Mouse (Mus musculus) adrenal gland, postnatal 4 days (tissue): ENCODE data around the gene Ccdc189. TPM values are rescaled to one million over a fixed set of nuclear protein-coding genes. Genes with fewer than 3 reads are reported as not detected.

Experiments used
- DNase-seq, 2 experiments: peaks; one replicate each; pipeline ENCODE4 v3.0.0; 2021 to 2022; ENCODE audit warnings: low spot score in 2 of 2, mixed read lengths in 2 of 2
- total RNA-seq, 2 experiments: library from RNA; stranded (reverse); gene quantifications; 2 replicates each; pipeline ENCODE4 v1.2.3; 2021

Gene Ccdc189
- total RNA-seq, 2 experiments from 2014 or later, result 11.9 to 13.5 TPM

DNA sequence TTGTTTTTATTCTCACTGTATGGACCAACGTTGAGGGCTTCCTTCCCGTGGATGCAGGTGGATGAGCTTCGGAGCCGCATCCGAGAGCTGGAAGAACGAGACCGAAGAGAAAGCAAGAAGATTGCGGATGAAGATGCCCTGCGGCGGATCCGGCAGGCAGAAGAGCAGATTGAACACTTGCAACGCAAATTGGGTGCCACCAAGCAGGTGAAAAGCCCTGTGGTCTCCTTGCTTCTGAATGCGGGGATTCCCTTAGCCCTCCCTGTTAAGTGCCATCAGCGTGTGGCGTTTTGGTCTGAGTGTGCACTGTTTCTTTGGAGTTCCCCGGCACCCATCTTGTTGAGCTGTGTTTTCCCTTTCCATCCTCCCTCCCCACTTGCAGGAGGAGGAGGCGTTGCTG is 8.4 kb upstream of the Ccdc189 start:
- DNase-seq, result no peak

GRCm38 (mm10) chr7:127592575-127592974 is 4.2 kb upstream of the Ccdc189 start:
- no peak for DNase-seq

- no peak for DNase-seq
Observed at GRCm38 (mm10) chr7:127591108-127591507, 2.7 kb upstream of the Ccdc189 start.

DNA sequence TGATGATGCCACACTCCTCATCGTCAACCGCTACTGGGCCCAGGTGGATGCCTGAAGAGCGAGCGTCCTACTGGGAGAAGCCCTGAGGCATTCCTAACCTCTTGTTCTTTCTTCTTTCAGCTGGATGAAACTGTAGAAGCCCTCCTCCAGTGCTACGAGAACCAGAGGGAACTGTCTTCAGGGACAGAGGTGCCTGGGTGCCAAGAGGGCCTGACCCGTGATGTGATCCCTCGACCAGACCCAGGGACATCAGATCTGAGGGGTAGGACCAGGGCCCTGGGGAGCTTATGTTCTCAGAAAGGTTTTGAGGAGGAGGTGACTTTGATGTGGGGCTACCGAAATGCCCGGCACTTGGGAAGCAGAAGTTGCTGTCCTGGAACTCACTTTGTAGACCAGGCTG is 1.2 kb upstream of the Ccdc189 start:
- no peak for DNase-seq

GRCm38 (mm10) chr7:127588901-127589300 is 506 bp upstream of the Ccdc189 start:
- DNase-seq, result no peak

DNA sequence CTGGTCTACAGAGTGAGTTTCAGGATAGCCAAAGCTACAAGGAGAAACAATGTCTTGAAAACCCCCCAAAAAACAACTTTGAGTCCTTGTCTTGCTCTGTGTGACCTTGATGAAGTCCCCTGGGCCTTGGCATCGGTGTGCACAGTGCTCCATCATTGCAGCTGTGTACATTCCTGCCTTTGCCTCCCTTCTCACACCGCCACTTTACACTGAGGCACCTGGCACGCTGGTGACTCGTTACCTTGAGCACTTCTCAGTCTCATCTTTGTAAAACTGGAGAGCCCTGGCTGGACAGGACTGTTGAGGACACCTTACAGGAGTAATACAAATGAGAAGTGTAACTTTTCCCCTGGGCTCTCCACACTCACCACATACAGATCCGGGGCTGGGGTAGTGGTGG is 1.2 kb downstream of the Ccdc189 start:
- no peak for DNase-seq

DNA sequence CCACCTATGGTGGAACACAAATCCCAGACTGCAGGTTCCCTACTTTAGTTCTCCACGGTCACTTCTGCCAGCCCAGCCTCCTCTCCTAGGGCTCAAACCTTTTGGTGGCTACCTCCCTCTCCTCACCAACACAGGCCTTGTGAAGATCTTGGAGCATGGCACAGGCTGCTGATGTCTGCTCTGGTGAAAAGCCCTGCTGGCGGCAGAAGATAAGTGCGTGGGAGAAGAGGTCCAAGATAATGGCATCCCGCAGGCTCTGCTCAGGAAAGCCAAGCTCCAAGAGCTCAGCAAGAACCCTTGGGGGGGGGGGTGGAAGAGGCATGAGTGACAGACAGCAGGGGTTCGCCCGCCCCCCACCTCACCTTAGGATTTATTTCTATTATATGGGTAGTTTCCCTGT is 2.2 kb downstream of the Ccdc189 start:
- DNase-seq, result no peak

DNA sequence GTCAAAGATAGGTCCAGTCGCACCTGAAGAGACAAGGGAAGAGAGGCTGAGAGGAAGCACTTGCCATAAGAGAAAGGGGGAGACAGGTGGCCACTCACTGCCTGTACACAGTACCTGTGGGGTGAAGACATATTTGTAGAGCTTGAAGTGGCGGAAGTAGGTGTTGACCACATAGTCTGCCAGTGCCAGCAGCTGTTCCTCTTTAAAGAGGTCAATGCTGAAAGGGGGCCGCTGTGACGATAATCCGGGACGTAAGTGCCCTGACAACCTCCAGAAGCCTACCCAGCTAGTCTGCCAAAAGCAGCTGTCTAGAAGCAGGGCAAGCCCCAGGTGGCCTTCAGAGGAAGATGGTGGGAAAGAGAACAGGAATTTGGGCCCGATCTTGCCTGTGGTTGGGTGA is 3.4 kb downstream of the Ccdc189 start:
- DNase-seq, result no peak

DNA sequence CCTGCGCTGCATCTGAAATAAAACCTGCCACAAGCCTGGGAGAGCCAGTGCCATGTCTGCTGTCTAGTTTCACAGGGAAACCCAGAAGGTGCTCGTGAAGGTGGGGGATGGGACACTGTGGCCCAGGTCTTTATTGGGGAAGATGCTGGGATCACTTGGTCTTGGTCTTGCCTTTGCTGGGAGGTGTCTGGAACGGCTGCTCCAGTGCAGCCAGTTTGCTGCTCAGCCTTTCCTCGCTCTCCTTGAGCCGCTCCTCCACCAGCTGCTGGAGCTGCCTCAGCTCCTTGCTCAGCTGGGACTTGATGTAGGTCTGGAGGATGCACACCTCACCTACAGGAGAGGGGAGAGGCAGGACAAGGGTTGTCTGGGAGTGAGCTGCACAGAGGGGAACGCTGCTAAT is 5.1 kb downstream of the Ccdc189 start:
- no peak for DNase-seq

DNA sequence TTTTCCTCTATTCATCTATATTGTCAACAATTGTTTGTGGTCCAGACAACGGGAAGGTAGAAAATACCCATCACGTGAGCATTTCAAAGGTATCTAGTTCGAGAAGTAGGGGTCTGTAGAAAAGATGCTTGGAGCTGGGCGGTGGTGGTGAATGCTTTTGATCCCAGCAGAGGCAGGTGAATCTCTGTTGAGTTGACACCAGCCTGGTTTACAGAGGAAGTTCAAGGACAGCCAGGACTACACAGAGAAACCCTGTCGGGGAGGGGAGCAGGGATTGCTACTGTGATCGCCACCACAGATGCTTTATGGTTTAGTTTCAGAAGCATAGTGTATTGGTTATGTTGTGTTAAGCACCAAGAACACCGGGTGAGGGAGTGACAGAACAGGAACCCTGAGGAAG is 14.3 kb downstream of the Ccdc189 start:
- DNase-seq, result no peak

GRCm38 (mm10) chr7:127573503-127574008 is 14.8 kb downstream of the Ccdc189 start:
- no peak for DNase-seq

DNA sequence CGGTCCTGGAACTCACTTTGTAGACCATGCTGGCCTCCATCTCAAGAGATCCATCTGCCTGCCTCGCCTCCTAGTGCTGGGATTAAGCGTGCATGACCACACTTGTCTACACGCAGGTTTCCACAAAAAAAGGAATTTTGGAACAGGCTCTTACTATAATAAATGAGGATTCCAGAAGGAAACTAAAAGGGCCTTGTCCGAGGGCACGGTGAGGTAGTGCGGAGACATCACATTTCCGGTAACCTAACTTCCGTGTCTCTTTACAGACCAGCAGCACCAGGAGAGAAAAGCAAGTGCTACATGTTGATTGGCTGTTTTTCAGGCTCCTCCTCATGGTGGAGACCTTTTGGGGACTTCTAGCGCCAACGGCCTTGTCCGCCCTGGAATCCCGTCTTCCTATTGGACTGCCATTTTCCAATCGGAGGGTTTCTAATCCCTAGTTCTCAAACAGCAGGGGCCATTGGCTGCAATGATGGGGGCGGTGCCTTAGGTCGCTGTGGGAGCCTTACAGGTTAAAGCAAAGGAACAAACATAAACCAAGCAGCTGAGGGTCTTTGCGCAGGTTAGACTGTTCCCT is 15.4 kb downstream of the Ccdc189 start, which contains the start of gene Phkg2:
Gene Phkg2 (plus strand): TSS at position 446 of the 577 bp plus-strand sequence.
- peak; percentile 54 to 83 for DNase-seq

GRCm38 (mm10) chr7:127564381-127565150 is 23.8 kb downstream of the Ccdc189 start:
- DNase-seq, result no peak

GRCm38 (mm10) chr7:127561340-127561858 is 27.0 kb downstream of the Ccdc189 start, which contains the start of gene Tmem265:
Gene Tmem265, plus strand, starts transcription at chr7:127561390.
- DNase-seq, result no peak

DNA sequence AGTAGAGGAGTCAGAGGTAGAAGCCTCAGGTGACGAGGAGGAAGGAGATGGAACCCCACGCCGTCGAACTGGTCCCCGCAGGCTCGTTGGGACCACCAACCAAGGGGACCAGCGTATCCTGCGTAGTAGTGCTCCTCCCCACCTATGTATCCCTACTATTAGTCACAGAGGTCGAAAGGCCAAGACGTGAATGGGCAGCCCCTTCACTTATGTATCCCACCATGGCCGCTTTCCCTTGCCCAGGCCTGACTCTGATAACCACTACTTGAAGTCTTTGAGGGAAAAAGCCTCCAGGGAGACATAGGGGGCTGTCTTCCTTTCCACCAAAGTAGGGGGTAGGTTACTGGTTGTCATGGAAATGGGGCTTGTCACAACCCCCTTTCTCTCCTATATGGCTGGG is 27.8 kb downstream of the Ccdc189 start:
- no peak for DNase-seq

- DNase-seq, result no peak
Observed at GRCm38 (mm10) chr7:127551558-127551957, 36.8 kb downstream of the Ccdc189 start.

DNA sequence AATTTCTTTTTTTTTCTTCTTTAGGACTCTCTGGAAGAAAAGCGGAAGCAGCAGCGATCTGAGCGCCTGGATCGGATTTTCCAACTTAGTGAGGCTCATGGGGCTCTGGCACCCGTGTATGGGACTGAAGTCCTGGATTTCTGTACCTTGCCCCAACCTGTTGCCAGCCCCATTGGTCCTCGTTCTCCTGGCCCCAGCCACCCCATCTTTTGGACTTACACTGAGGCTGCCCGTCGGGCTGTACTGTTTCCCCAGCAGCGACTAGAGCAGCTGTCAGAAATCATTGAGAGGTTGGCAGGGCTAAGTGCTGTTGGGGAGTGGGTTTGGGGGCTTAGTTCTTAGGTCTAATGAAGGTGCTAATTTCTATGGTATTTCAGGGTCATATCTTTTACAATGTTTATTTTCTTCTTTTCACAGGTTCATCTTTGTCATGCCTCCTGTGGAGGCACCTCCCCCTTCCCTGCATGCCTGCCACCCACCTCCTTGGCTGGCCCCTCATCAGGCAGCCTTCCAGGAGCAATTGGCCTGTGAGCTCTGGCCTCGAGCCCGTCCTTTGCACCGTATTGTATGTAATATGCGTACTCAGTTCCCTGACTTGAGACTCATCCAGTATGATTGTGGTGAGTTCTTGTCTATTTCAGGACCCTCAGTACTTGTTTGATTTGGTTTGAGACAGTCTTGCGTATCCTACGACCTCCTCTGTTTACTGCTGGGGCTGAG is 39.1 kb downstream of the Ccdc189 start:
- no peak for DNase-seq

DNA sequence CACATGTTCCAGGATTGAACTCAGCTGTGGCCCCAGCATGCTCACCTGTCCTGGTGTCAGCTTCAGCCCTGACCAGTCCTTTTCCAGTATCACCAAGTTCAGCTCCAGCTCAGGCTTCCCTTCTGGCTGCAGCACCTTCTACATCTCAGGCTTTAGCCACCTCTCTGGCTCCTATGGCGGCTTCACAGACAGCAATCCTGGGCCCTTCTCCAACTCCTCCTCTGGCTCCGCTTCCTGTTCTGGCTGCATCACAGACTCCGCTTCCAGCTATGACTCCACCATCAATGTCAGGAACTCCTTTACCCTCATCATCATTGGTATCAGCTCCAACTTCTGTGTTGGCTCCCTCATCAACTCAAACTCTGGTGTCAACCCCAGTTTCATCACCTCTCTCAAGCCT is 46.7 kb downstream of the Ccdc189 start:
- DNase-seq, result no peak
